Mouse (Mus musculus) limb, embryonic 11.5 days (tissue): ENCODE measurements around the gene Als2cl. TPM values are rescaled to one million over a fixed set of nuclear protein-coding genes. Genes with fewer than 3 reads are reported as not detected.

Experiments
- ATAC-seq: fragments of 200-750 bp; cut with Nextera tagmentation; 2 replicates; pipeline ENCODE4 v1.8.0; 2017; ENCODE audit warnings: low read depth; ENCODE audit not compliant: insufficient number of reproducible peaks, low FRiP score, low TSS enrichment
- DNase-seq: peaks from one replicate; pipeline ENCODE4 v3.0.0-alpha.2; 2015; ENCODE audit warnings: low spot score
- H3K27ac ChIP-seq: fragments of 300-500 bp; sonication (generic); replicated peaks from 2 replicates; pipeline ENCODE4 v1.5.1; 2014; ENCODE audit warnings: low read depth, mild to moderate bottlenecking, low read length
- H3K27me3 ChIP-seq: fragments of 300-500 bp; sonication (generic); 2 replicates; pipeline ENCODE4 v1.6.1; 2014; ENCODE audit warnings: mild to moderate bottlenecking, low read length, mixed read lengths; ENCODE audit not compliant: control insufficient read depth, insufficient read depth
- H3K36me3 ChIP-seq: fragments of 300-500 bp; sonication (generic); 2 replicates; pipeline ENCODE4 v1.6.1; 2014; ENCODE audit warnings: mild to moderate bottlenecking, low read length, moderate library complexity, mixed read lengths; ENCODE audit not compliant: control insufficient read depth, insufficient read depth
- H3K4me1 ChIP-seq: fragments of 300-500 bp; sonication (generic); 2 replicates; pipeline ENCODE4 v1.6.1; 2014; ENCODE audit warnings: low read length, mixed read lengths; ENCODE audit not compliant: control insufficient read depth, insufficient read depth
- H3K4me2 ChIP-seq: fragments of 300-500 bp; sonication (generic); 2 replicates; pipeline ENCODE4 v1.6.1; 2014; ENCODE audit warnings: low read depth, mild to moderate bottlenecking, moderate library complexity; ENCODE audit not compliant: severe bottlenecking
- H3K4me3 ChIP-seq: fragments of 300-500 bp; sonication (generic); 2 replicates; pipeline ENCODE4 v1.5.1; 2014; ENCODE audit warnings: low read depth, low read length
- H3K9ac ChIP-seq: fragments of 300-500 bp; sonication (generic); 2 replicates; pipeline ENCODE4 v1.6.1; 2014; ENCODE audit warnings: mild to moderate bottlenecking, low read length
- H3K9me3 ChIP-seq: fragments of 300-500 bp; sonication (generic); 2 replicates; pipeline ENCODE4 v1.6.1; 2016; ENCODE audit warnings: low read length; ENCODE audit not compliant: control insufficient read depth
- WGBS: fragments of 180-500 bp; shearing (Covaris S2); extraction: QIAGEN DNeasy Blood & Tissue Kit; methylation state at CpG from one replicate; pipeline ENCODE4 v1.1.7; 2014; 5-methylcytosine and 5-hydroxymethylcytosine counted together
- polyA plus RNA-seq: library from polyadenylated mRNA; unstranded; fragments of >200 nt; fragmentation: Nextera tagmentation; extraction: Ambion mirVana; gene quantifications from 2 replicates; pipeline ENCODE4 v1.2.1, GENCODE M21; 2014

Als2cl gene
- polyA plus RNA-seq, 1 experiment from 2014 or later = 1.4 TPM

DNA sequence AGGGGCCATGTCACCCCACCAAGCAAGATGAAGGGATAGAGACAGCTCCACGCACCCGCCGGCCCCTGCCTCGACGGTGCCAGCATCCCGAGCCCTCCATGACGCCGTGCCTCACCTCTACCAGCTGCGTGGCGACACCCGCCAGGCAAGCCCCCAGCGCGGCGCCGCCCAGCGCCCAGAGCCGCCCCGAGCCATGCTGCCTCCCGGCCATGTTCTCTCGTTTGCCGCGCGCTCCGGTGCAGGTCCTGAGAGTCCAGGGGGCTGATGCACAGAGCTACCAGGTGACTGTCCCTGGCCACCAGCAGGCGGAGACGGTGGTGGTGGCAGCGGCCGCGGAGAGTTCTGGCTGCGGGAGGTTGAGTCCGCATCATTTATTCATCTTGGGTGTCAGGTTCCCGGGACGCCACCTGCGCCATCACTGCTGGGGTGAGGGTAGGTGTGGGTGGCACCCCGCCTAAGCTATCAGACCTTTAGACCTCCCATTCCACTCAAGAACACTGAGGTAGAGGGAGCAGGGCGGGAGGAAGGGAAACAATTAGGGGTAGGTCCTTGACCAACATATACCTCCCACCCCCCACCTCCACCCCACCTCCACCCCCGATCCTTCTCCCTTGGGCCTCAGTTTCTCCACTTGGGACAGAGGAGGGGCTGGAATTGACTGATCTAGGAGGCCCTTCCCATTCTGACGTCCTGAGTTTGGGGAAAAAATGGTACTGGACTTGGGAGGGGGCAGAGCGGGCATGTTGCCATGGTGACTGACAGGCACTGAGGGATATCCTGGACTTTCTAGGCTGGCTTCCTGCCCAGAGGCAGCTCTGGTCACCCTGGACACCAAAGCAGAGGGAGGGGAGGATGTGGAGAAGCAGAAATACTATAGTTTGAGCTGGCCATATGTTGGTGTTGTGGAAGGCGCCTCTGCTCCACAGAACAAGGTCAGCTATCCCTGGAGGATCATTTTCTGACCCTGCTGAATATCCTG lies 5.7 kb upstream of the Als2cl start:
- 0 out of 2 replicates have a peak overlapping the region, but pooled peaks have one; percentile 17 for H3K4me3 ChIP-seq
- H3K9ac ChIP-seq = peak overlapping the region; percentile 37; the same call in 1 of the 2 replicates
- peaks cover 23% of the 10 kb centered on the region for H3K27me3 ChIP-seq
- peaks cover 20% of the 10 kb centered on the region for H3K4me1 ChIP-seq
- 8% methylated on average over 40 of the region's 40 CpGs for WGBS
- DNase-seq (peak; percentile 48), ATAC-seq (peak; percentile 52; the same call in 1 of the 2 replicates)
- peak overlapping the region; percentile 58 for H3K4me2 ChIP-seq
- H3K9me3 ChIP-seq = no peaks in the 10 kb centered on the region
- H3K27ac ChIP-seq = no peak overlapping the region
- H3K36me3 ChIP-seq = no peaks in the 10 kb centered on the region

DNA sequence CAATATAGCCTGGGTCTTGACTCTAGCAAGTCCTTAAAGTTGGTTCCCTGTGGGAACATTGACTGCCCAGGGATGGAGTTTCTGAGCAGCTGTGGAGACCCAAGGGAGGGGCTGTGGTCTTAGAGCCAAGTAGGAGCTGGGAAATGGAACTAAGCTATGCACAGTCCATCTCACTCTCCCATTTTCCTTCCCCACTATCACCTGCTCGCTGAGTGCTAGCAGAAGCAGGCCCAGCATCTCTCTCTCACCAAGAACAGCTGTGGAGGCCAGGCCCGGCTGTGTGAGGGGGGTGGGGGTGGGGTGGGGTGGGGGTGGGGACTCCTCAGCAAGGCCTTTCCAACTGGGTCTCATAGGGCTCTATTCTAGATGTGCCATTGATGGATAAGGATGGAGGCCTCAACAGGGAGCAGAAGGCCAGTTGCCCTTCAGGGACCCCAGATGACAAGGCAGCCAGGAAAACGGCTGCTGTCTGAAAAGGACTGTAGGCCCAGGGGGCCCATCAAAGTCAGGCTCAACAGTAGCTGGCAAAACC lies 4.9 kb upstream of the Als2cl start:
- no peak overlapping the region for H3K4me3 ChIP-seq
- 13% methylated on average over 3 of the region's 3 CpGs for WGBS
- H3K36me3 ChIP-seq = no peaks in the 10 kb centered on the region
- H3K9me3 ChIP-seq = no peaks in the 10 kb centered on the region
- H3K27ac ChIP-seq = no peak overlapping the region
- H3K4me1 ChIP-seq = peaks cover 22% of the 10 kb centered on the region
- DNase-seq (no peak), ATAC-seq (no peak)
- no peak overlapping the region for H3K4me2 ChIP-seq
- H3K9ac ChIP-seq = no peak overlapping the region
- peaks cover 28% of the 10 kb centered on the region for H3K27me3 ChIP-seq

DNA sequence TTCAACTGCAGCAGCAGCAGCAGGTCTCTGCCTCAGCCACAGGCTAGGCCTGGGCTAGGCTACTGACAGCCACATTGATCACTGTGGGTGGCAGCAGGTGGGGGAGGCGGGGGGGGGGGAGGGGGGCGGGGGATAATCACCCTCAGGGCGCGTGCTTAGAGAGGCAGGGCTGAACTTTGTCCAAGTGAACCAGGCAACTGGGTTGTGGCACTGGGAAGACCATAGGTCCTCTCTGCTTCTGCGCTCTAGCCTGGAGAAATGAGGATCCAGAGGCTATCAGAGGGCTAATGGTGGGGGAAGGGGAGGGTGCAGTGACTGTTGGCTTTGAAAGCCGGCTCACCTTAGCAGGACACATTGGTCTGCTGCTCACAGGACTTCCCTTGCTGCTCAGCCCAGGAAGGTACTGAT lies 4.4 kb upstream of the Als2cl start:
- Histone ChIP-seq H3K27ac (no peak overlapping the region), H3K9ac (no peak overlapping the region), H3K4me3 (no peak overlapping the region), H3K27me3 (peaks cover 32% of the 10 kb centered on the region), H3K9me3 (no peaks in the 10 kb centered on the region), H3K4me1 (peaks cover 22% of the 10 kb centered on the region), H3K36me3 (no peaks in the 10 kb centered on the region), H3K4me2 (no peak overlapping the region)
- WGBS = 16% methylated on average over 5 of the region's 6 CpGs
- DNase-seq = no peak
- no peak for ATAC-seq

GRCm38 (mm10) chr9:110877353-110877752 lies 2.3 kb upstream of the Als2cl start:
- Histone ChIP-seq H3K4me3 (no peak overlapping the region), H3K36me3 (no peaks in the 10 kb centered on the region), H3K27me3 (peaks cover 41% of the 10 kb centered on the region), H3K9ac (no peak overlapping the region), H3K4me1 (peaks cover 22% of the 10 kb centered on the region), H3K9me3 (no peaks in the 10 kb centered on the region), H3K27ac (no peak overlapping the region), H3K4me2 (no peak overlapping the region)
- ATAC-seq (no peak), DNase-seq (no peak)
- 87% methylated on average over 1 of the region's 1 CpGs for WGBS

DNA sequence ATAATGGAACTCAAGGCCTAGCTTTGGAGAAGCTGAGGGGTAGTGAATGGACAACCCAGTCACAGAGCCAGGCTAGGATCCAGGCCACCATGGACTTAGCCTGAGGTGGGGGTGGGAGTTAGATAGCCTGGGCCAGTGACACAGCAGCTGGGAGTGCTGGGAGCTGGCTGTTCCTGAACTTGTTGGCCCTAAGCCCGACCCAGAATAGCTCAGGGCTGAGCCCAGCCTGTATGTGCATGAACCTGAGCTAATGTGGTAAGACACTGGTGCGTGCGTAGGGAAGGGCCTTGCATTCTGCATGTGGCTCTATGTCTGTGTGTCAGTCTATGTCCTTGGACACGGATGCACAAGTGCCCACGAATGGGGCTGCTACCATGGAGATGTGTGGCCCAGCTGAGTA lies 1.8 kb upstream of the Als2cl start:
- DNase-seq = no peak
- H3K27ac ChIP-seq = no peak overlapping the region
- no peak for ATAC-seq
- H3K27me3 ChIP-seq = peaks cover 37% of the 10 kb centered on the region
- H3K9me3 ChIP-seq = no peaks in the 10 kb centered on the region
- H3K4me1 ChIP-seq = peaks cover 22% of the 10 kb centered on the region
- H3K4me3 ChIP-seq = no peak overlapping the region
- H3K4me2 ChIP-seq = no peak overlapping the region
- 87% methylated on average over 5 of the region's 5 CpGs for WGBS
- H3K9ac ChIP-seq = no peak overlapping the region
- H3K36me3 ChIP-seq = no peaks in the 10 kb centered on the region

DNA sequence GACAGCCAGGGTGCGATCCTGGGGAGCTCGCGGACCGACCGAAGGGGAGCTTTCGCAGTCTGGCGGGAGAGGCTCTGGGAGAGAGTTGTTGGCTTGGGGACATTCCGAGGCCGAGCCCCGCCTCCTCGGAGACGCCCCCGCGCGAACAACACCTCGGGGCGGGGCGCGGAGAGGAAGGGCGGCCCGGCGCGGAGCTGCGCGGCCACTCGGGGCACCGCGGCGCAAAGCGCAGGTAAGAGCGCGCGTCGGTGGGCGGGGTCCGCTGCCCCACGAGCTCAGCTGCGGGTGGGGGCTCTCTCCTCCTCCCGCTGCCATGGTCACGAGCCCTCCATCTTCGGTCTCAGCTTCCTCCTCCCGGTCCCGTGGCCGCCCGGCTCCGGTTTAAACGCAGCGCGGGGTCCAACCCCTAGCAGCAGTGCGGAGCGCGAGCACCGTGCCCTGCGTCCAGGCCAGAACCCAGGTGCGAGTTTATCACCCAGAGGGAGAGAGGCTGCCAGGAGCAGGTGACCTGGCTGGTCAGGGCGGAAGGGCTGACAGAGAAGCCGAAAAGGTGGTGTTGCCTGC lies 410 bp downstream of the Als2cl start, which contains the start of gene Tmie:
Gene Tmie (minus strand): TSS at position 116 of the 564 bp plus-strand sequence.
- H3K4me1 ChIP-seq = peaks cover 7% of the 10 kb centered on the region; the same call in 1 of the 2 replicates
- no peaks in the 10 kb centered on the region for H3K36me3 ChIP-seq
- peak; percentile 68; the same call in 1 of the 2 replicates for ATAC-seq
- peak within 1 kb of the TSS; percentile 66 for H3K9ac ChIP-seq
- H3K9me3 ChIP-seq = no peaks in the 10 kb centered on the region
- WGBS = under 1% methylated on average over 57 of the region's 57 CpGs
- no peak within 1 kb of the TSS for H3K27ac ChIP-seq
- peaks cover 23% of the 10 kb centered on the region for H3K27me3 ChIP-seq
- H3K4me2 ChIP-seq = peak within 1 kb of the TSS; percentile 96
- H3K4me3 ChIP-seq = peak within 1 kb of the TSS; percentile 54
- DNase-seq = peak; percentile 67

DNA sequence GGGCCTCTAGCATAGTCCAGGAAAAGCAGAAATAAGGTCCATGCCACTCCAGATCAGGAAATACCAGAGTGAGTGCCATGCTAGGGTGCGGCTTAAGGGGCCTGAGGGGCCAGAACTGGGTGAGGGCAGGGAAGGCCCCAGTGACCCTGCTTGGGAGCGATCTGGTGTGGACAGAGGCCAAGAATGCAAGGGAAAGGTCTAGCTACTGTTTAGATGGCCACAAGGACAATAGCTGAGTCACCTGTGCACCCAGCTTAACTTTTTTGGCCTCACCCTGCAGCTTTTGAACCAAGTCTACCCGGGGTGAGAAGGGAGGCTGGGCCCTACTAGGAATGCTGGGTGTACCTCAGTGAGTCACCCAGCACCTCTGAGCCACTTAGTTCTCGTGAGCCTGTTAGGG lies 1.1 kb downstream of the Als2cl start:
- H3K4me1 ChIP-seq = 0 out of 2 replicates have a peak, but pooled peaks cover 2% of the 10 kb centered on the region
- H3K9me3 ChIP-seq = no peaks in the 10 kb centered on the region
- H3K4me3 ChIP-seq = peak overlapping the region; percentile 54; the same call in 1 of the 2 replicates
- H3K27me3 ChIP-seq = peaks cover 23% of the 10 kb centered on the region
- H3K36me3 ChIP-seq = no peaks in the 10 kb centered on the region
- no peak overlapping the region for H3K27ac ChIP-seq
- H3K4me2 ChIP-seq = peak overlapping the region; percentile 96; the same call in 1 of the 2 replicates
- WGBS = 83% methylated on average over 4 of the region's 4 CpGs
- DNase-seq (no peak), ATAC-seq (no peak)
- no peak overlapping the region for H3K9ac ChIP-seq

- Histone ChIP-seq H3K4me2 (no peak overlapping the region), H3K9ac (no peak overlapping the region), H3K4me3 (no peak overlapping the region), H3K27ac (no peak overlapping the region), H3K27me3 (peaks cover 23% of the 10 kb centered on the region), H3K36me3 (no peaks in the 10 kb centered on the region), H3K9me3 (no peaks in the 10 kb centered on the region), H3K4me1 (0 out of 2 replicates have a peak, but pooled peaks cover 2% of the 10 kb centered on the region)
- ATAC-seq = no peak
- WGBS = 71% methylated on average over 7 of the region's 7 CpGs
- no peak for DNase-seq
These were observed 2.3 kb downstream of the Als2cl start for GRCm38 (mm10) chr9:110881953-110882352.
